Mouse (Mus musculus): ENCODE data around the gene Arid1b. TPM values are rescaled to one million over a fixed set of nuclear protein-coding genes. Genes with fewer than 3 reads are reported as not detected.

Arid1b gene
- polyA plus RNA-seq, 2 experiments: 14.7 to 20.5 TPM

DNA sequence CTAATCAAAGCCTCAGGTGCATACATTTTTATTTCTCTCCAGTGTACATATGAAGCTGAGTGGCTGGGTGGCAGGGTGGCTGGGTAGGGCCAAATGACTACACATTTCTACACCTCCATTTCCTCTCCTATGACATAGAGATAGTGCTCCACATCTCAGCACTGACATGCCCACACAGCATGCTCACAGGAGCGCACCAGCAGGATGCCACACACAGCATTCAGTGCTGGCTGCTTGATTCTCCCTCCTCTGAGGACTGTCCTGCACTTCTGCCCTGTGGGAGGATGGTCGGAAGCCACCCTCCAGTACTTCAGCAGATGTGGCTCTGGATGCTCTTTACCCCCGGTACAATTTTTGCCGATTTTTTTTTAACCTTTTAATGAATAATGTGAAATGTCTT is 172.0 kb downstream of the Arid1b start:
- H3K36me3 ChIP-seq (ENCODE audit: control insufficient read depth, insufficient read depth, low read length): no peaks in the 10 kb centered on the region; the same call in 1 of the 2 replicates
- H3K9ac ChIP-seq (ENCODE audit: low read depth, low read length, severe bottlenecking): no peak overlapping the region
- 76% methylated on average over 4 of the region's 4 CpGs for WGBS
- peaks cover 13% of the 10 kb centered on the region for H3K4me1 ChIP-seq (ENCODE audit: control insufficient read depth, insufficient read depth, low read length)
- H3K27me3 ChIP-seq (ENCODE audit: control insufficient read depth, insufficient read depth, low read length): no peaks in the 10 kb centered on the region
- DNase-seq (ENCODE audit: low spot score) (no peak), ATAC-seq (ENCODE audit: low FRiP score, low read depth) (no peak)
- no peak overlapping the region for H3K4me3 ChIP-seq (replicated peaks; ENCODE audit: low read length)
- H3K4me2 ChIP-seq (replicated peaks; ENCODE audit: low read depth, low read length, severe bottlenecking): no peak overlapping the region
- no peaks in the 10 kb centered on the region for H3K9me3 ChIP-seq (ENCODE audit: control insufficient read depth, low read length)
- H3K27ac ChIP-seq (replicated peaks; ENCODE audit: low read depth, low read length): no peak overlapping the region
- no peak for TF ChIP-seq POLR2A (IDR thresholded peaks at IDR 0.05; ENCODE audit: borderline replicate concordance, extremely low read depth, insufficient read depth, insufficient read length)

DNA sequence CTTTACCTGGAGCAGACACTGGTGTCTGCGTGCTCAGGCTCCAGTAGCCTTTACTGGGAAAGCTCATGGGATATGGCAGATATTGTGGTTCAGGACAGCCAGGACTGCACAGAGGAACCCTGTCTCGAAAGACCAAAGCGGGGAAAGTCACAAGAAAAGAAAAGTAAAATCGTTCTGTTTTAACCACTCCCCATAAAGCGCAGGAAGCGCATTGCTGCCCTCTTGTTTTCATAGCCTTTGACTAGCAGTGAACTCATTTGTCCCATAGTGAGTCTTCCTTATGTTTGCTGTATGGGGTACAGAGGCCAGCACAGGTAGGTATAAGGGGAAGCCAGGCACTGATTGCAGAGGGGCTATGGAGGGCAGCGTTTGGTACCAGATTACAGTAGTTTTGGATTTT is 173.9 kb downstream of the Arid1b start:
- Histone ChIP-seq H3K4me1 (ENCODE audit: control insufficient read depth, insufficient read depth, low read length) (peaks cover 6% of the 10 kb centered on the region; the same call in 1 of the 2 replicates), H3K9me3 (ENCODE audit: control insufficient read depth, low read length) (no peaks in the 10 kb centered on the region), H3K4me2 (replicated peaks; ENCODE audit: low read depth, low read length, severe bottlenecking) (no peak overlapping the region), H3K9ac (ENCODE audit: low read depth, low read length, severe bottlenecking) (no peak overlapping the region), H3K27me3 (ENCODE audit: control insufficient read depth, insufficient read depth, low read length) (no peaks in the 10 kb centered on the region), H3K36me3 (ENCODE audit: control insufficient read depth, insufficient read depth, low read length) (no peaks in the 10 kb centered on the region), H3K27ac (replicated peaks; ENCODE audit: low read depth, low read length) (no peak overlapping the region), H3K4me3 (replicated peaks; ENCODE audit: low read length) (no peak overlapping the region)
- ATAC-seq (ENCODE audit: low FRiP score, low read depth) (no peak), DNase-seq (ENCODE audit: low spot score) (no peak)
- TF ChIP-seq POLR2A (IDR thresholded peaks at IDR 0.05; ENCODE audit: borderline replicate concordance, extremely low read depth, insufficient read depth, insufficient read length): no peak
- 68% methylated on average over 7 of the region's 7 CpGs for WGBS

DNA sequence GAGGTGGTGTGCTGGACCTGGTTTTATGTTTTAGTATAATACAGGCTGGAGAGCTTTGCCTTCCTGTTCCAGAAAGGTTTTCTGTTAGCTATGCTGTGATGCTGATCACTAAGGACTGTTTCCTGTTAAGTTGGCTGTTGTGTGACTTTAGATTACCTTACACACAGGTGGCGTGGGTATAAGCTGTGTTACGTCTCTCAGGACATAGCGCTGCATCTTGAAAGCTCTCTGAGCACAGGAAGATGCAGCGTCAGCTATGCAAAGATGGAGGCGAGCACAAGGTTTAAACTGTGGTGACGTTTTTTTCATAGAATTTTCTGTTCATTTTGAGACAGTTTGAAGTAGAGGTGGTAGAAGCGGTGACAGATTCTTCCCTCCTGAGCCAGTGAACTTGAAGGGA is 174.5 kb downstream of the Arid1b start:
- 91% methylated on average over 7 of the region's 7 CpGs for WGBS
- Histone ChIP-seq H3K27ac (replicated peaks; ENCODE audit: low read depth, low read length) (no peak overlapping the region), H3K9me3 (ENCODE audit: control insufficient read depth, low read length) (no peaks in the 10 kb centered on the region), H3K4me2 (replicated peaks; ENCODE audit: low read depth, low read length, severe bottlenecking) (no peak overlapping the region), H3K9ac (ENCODE audit: low read depth, low read length, severe bottlenecking) (no peak overlapping the region), H3K4me3 (replicated peaks; ENCODE audit: low read length) (no peak overlapping the region), H3K36me3 (ENCODE audit: control insufficient read depth, insufficient read depth, low read length) (no peaks in the 10 kb centered on the region), H3K4me1 (ENCODE audit: control insufficient read depth, insufficient read depth, low read length) (peaks cover 6% of the 10 kb centered on the region; the same call in 1 of the 2 replicates), H3K27me3 (ENCODE audit: control insufficient read depth, insufficient read depth, low read length) (no peaks in the 10 kb centered on the region)
- no peak for DNase-seq (ENCODE audit: low spot score)
- no peak for TF ChIP-seq POLR2A (IDR thresholded peaks at IDR 0.05; ENCODE audit: borderline replicate concordance, extremely low read depth, insufficient read depth, insufficient read length)
- no peak for ATAC-seq (ENCODE audit: low FRiP score, low read depth)

DNA sequence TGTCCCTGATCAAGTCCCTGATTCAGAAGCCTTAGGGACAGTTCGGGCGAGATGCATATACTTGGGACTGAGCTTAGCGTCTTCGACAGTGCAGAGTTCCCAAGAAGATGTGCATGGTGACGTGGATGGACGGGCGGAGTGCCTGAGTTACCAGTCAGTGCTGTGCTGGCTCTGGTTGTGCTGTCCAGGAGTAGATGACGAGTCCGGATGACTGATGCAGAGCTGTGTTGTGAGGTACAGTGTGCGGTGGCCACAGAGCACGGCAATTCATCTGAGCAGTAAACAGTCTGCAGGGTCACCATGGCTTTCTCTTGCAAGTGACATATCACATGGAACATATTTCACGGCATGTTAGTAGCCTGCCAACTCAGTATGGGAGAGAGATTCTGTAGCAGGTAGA is 176.2 kb downstream of the Arid1b start:
- Histone ChIP-seq H3K9ac (ENCODE audit: low read depth, low read length, severe bottlenecking) (no peak overlapping the region), H3K4me3 (replicated peaks; ENCODE audit: low read length) (no peak overlapping the region), H3K27ac (replicated peaks; ENCODE audit: low read depth, low read length) (no peak overlapping the region), H3K4me1 (ENCODE audit: control insufficient read depth, insufficient read depth, low read length) (peaks cover 6% of the 10 kb centered on the region), H3K4me2 (replicated peaks; ENCODE audit: low read depth, low read length, severe bottlenecking) (no peak overlapping the region), H3K9me3 (ENCODE audit: control insufficient read depth, low read length) (no peaks in the 10 kb centered on the region), H3K27me3 (ENCODE audit: control insufficient read depth, insufficient read depth, low read length) (no peaks in the 10 kb centered on the region), H3K36me3 (ENCODE audit: control insufficient read depth, insufficient read depth, low read length) (no peaks in the 10 kb centered on the region)
- 91% methylated on average over 12 of the region's 12 CpGs for WGBS
- no peak for TF ChIP-seq POLR2A (IDR thresholded peaks at IDR 0.05; ENCODE audit: borderline replicate concordance, extremely low read depth, insufficient read depth, insufficient read length)
- DNase-seq (ENCODE audit: low spot score) (no peak), ATAC-seq (ENCODE audit: low FRiP score, low read depth) (no peak)

DNA sequence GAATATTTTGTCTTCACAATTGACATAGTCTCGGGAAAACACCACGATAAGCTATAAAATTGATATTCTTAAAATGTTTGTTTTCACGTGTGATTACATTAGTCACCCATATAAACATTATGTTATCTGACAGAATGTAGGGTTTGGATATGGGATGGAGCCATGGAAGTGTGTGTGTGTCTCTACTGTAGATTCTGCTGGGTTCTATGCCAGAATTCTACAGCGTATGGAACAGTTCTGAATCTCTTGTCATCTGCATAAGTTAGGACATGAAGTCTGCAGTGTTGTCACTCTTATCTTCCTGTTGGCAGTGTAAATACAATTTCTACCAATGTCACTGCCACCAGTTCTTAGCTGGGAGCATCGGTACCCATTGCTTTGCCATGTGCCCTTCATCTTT is 177.3 kb downstream of the Arid1b start:
- no peaks in the 10 kb centered on the region for H3K27me3 ChIP-seq (ENCODE audit: control insufficient read depth, insufficient read depth, low read length)
- H3K9me3 ChIP-seq (ENCODE audit: control insufficient read depth, low read length): no peaks in the 10 kb centered on the region
- peaks cover 6% of the 10 kb centered on the region; the same call in 1 of the 2 replicates for H3K4me1 ChIP-seq (ENCODE audit: control insufficient read depth, insufficient read depth, low read length)
- no peak overlapping the region for H3K4me2 ChIP-seq (replicated peaks; ENCODE audit: low read depth, low read length, severe bottlenecking)
- no peak overlapping the region for H3K27ac ChIP-seq (replicated peaks; ENCODE audit: low read depth, low read length)
- ATAC-seq (ENCODE audit: low FRiP score, low read depth) (no peak), DNase-seq (ENCODE audit: low spot score) (no peak)
- no peak overlapping the region for H3K4me3 ChIP-seq (replicated peaks; ENCODE audit: low read length)
- no peaks in the 10 kb centered on the region for H3K36me3 ChIP-seq (ENCODE audit: control insufficient read depth, insufficient read depth, low read length)
- WGBS: 92% methylated on average over 5 of the region's 5 CpGs
- no peak for TF ChIP-seq POLR2A (IDR thresholded peaks at IDR 0.05; ENCODE audit: borderline replicate concordance, extremely low read depth, insufficient read depth, insufficient read length)
- no peak overlapping the region for H3K9ac ChIP-seq (ENCODE audit: low read depth, low read length, severe bottlenecking)

Measured in limb, embryonic 14.5 days (tissue).